Mouse (Mus musculus) liver, embryonic 11.5 days (tissue): ENCODE measurements at regions not wholly inside any gene's neighbourhood (a gene's known extent, or its start where the extent isn't known, plus 50 kb on each side); places are given as distances from the start of the nearest gene placed in this dataset.
"Not testable (repeated sequence)": the region's sequence is repeated elsewhere in the genome, so short reads cannot be mapped to it uniquely, and the experiment has no call there.

Experiments used
- ATAC-seq: fragments of 200-750 bp; cut with Nextera tagmentation; replicated peaks from 2 replicates; pipeline ENCODE4 v1.8.0; 2017; ENCODE audit warnings: moderate number of reproducible peaks, mild to moderate bottlenecking, moderate TSS enrichment, moderate library complexity; ENCODE audit not compliant: low FRiP score
- DNase-seq: peaks from one replicate; pipeline ENCODE4 v3.0.0-alpha.2; 2017; ENCODE audit warnings: low spot score
- H3K27ac ChIP-seq: fragments of 300-500 bp; sonication (generic); 2 replicates; pipeline ENCODE4 v1.5.1; 2014; ENCODE audit warnings: mild to moderate bottlenecking, low read depth, low read length, control low read depth
- H3K27me3 ChIP-seq: fragments of 300-500 bp; sonication (generic); replicated peaks from 2 replicates; pipeline ENCODE4 v1.6.1; 2014; ENCODE audit warnings: low read length, mixed read lengths; ENCODE audit not compliant: control insufficient read depth, insufficient read depth
- H3K36me3 ChIP-seq: fragments of 300-500 bp; sonication (generic); 2 replicates; pipeline ENCODE4 v1.6.1; 2014; ENCODE audit warnings: mild to moderate bottlenecking, low read length, moderate library complexity, mixed read lengths; ENCODE audit not compliant: control insufficient read depth, insufficient read depth
- H3K4me1 ChIP-seq: fragments of 300-500 bp; sonication (generic); replicated peaks from 2 replicates; pipeline ENCODE4 v1.6.1; 2014; ENCODE audit warnings: low read length, mixed read lengths; ENCODE audit not compliant: control insufficient read depth, insufficient read depth
- H3K4me2 ChIP-seq: fragments of 300-500 bp; sonication (generic); 2 replicates; pipeline ENCODE4 v1.6.1; 2014; ENCODE audit warnings: mild to moderate bottlenecking, control low read depth, moderate library complexity
- H3K4me3 ChIP-seq: fragments of 300-500 bp; sonication (generic); 2 replicates; pipeline ENCODE4 v1.5.1; 2014; ENCODE audit warnings: low read depth, low read length, control low read depth
- H3K9ac ChIP-seq: fragments of 300-500 bp; sonication (generic); 2 replicates; pipeline ENCODE4 v1.6.1; 2014; ENCODE audit warnings: low read depth, low read length, control low read depth
- H3K9me3 ChIP-seq: fragments of 300-500 bp; sonication (generic); 2 replicates; pipeline ENCODE4 v1.6.1; 2016; ENCODE audit warnings: low read length, inconsistent platforms, mixed read lengths; ENCODE audit not compliant: control insufficient read depth
- WGBS: fragments of 180-500 bp; shearing (Covaris S2); extraction: QIAGEN DNeasy Blood & Tissue Kit; methylation state at CpG from one replicate; pipeline ENCODE4 v1.1.7; 2014; 5-methylcytosine and 5-hydroxymethylcytosine counted together

DNA sequence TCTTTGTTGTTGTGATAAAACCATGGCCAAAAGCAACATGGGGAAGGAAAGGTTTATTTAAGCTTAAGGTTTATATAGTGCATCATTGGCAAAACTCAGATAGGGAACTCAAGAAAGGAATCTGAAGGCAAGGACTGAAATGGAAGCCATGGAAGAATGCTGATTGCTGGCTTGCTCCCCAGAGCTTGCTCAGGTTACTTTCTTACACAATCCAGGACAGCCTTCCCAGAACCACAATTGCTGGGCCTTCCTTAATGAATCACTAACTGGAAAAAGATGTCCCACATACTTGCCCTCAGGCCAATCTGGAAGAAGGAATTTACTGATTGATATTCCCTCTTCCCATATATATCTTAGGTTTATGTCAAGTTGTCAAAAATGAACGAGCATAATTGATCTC, 310.8 kb downstream of the Gxylt1 start:
- Histone ChIP-seq H3K9ac (no peak overlapping the region), H3K27me3 (no peaks in the 10 kb centered on the region), H3K4me2 (no peak overlapping the region), H3K9me3 (no peaks in the 10 kb centered on the region), H3K4me1 (no peaks in the 10 kb centered on the region), H3K36me3 (no peaks in the 10 kb centered on the region), H3K4me3 (no peak overlapping the region), H3K27ac (no peak overlapping the region)
- WGBS: 67% methylated on average over 1 of the region's 1 CpGs
- ATAC-seq: no peak
- DNase-seq: no peak

DNA sequence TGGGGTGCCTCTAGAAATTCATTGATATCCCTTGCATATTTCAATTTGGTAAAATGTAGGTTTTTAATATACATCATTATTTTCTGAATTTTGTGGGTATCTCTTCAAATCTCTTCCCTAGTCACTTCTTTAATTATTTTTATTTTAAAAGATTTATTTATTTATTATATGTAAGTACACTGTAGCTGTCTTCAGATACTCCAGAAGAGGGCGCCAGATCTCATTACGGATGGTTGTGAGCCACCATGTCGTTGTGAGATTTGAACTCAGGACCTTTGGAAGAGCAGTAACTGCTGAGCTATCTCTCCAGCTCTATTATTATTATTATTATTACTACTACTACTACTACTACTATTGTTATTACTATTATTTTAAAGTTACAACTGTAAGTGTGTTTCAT, 324.1 kb downstream of the Gxylt1 start:
- not testable (repeated sequence) for H3K27ac ChIP-seq, H3K9me3 ChIP-seq, DNase-seq, H3K9ac ChIP-seq, H3K36me3 ChIP-seq, H3K4me3 ChIP-seq, ATAC-seq, H3K4me1 ChIP-seq, H3K27me3 ChIP-seq, H3K4me2 ChIP-seq
- WGBS: 70% methylated on average over 3 of the region's 3 CpGs

DNA sequence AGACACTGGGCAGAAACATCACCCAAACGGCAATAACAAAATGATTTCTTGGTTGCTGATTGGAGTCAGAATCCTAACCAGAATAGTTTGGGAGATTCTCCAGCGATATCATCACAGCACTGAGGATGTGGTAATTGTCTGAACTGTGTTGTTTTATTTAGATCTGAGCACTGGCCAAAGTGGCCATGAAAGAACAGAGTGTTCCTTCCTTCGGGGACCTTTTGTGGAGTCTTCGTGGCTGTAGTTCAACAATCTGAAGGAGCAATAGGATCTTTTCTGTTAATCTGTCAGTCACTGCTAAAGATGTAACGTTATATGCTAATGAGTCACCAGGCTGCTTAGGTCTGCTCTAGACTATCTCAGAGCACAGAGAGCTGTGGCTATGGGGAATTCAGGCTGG, 328.8 kb downstream of the Gxylt1 start:
- no peaks in the 10 kb centered on the region for H3K4me1 ChIP-seq
- no peak overlapping the region for H3K4me2 ChIP-seq
- H3K27ac ChIP-seq: no peak overlapping the region
- ATAC-seq: no peak
- H3K9ac ChIP-seq: no peak overlapping the region
- DNase-seq: no peak
- WGBS: 75% methylated on average over 5 of the region's 5 CpGs
- no peaks in the 10 kb centered on the region for H3K27me3 ChIP-seq
- no peaks in the 10 kb centered on the region for H3K9me3 ChIP-seq
- H3K4me3 ChIP-seq: no peak overlapping the region
- H3K36me3 ChIP-seq: no peaks in the 10 kb centered on the region

DNA sequence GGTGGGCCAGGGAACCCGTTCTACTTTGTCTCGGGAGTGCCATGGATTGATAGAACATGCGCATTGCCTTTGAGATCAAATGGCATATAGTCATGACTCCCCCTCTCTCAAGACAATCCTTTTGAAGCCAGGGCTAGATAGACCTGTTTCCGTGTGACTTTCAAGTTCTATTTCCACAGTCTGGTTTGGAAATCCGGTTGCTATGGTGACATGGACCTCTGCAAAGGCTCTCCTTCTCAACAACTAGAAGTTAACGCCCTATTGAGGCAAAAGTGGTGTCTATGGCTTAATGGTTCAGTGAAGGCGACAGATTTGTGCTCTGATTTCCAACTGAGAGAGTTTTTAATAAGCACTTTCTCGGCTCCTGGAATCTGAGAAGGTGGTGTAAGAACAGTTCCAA, 371.2 kb downstream of the Gxylt1 start:
- Histone ChIP-seq H3K27me3 (no peaks in the 10 kb centered on the region), H3K27ac (no peak overlapping the region), H3K4me2 (no peak overlapping the region), H3K4me3 (no peak overlapping the region), H3K9ac (no peak overlapping the region), H3K4me1 (no peaks in the 10 kb centered on the region), H3K9me3 (no peaks in the 10 kb centered on the region), H3K36me3 (no peaks in the 10 kb centered on the region)
- no peak for ATAC-seq
- DNase-seq: no peak
- 80% methylated on average over 8 of the region's 8 CpGs for WGBS

DNA sequence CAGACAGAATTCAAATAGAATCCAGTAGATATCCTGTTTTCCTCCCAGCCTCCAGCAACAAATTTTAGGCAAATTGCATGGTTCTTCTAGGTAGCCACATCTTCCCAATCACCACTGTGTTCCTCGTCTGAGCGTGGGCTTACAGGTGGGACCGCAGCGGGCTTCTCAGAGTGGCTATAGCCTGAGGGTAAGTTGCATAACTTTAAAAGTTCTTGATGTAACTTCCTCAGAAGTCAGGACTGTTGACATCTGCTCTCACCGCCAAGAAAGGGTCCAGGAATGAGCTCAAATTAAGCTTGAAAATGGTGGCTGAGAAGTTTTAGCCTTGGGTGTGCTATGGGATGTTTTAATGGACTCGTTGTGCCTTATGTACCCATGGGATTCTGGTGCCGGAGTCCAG, 377.7 kb downstream of the Gxylt1 start:
- H3K27ac ChIP-seq: no peak overlapping the region
- H3K9ac ChIP-seq: no peak overlapping the region
- H3K4me1 ChIP-seq: no peaks in the 10 kb centered on the region
- H3K27me3 ChIP-seq: no peaks in the 10 kb centered on the region
- no peaks in the 10 kb centered on the region for H3K9me3 ChIP-seq
- ATAC-seq (no peak), DNase-seq (no peak)
- no peaks in the 10 kb centered on the region for H3K36me3 ChIP-seq
- no peak overlapping the region for H3K4me2 ChIP-seq
- 78% methylated on average over 7 of the region's 7 CpGs for WGBS
- H3K4me3 ChIP-seq: no peak overlapping the region

DNA sequence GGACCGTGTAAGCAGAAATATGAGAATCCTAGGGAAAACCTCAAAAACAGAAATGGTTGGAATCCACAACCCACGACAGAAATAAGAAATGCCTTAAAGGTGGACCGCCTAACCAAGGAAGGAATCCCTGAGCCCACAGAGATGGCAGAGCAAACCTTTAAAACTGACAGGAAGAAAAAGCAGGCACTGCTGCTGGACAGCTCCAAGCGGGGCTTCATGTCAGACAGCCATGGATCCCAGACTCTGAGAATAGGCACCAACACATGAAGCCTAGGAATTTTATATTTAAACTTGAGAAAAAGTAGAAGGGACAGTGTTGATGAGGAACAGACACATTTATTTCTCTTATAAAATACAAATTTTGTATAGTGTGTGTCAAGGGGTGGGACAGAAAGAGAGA, 379.1 kb downstream of the Gxylt1 start:
- Histone ChIP-seq H3K27me3 (no peaks in the 10 kb centered on the region), H3K36me3 (no peaks in the 10 kb centered on the region), H3K4me2 (no peak overlapping the region), H3K9me3 (no peaks in the 10 kb centered on the region), H3K4me3 (no peak overlapping the region), H3K27ac (no peak overlapping the region), H3K9ac (no peak overlapping the region), H3K4me1 (no peaks in the 10 kb centered on the region)
- ATAC-seq (no peak), DNase-seq (no peak)
- 58% methylated on average over 4 of the region's 4 CpGs for WGBS

DNA sequence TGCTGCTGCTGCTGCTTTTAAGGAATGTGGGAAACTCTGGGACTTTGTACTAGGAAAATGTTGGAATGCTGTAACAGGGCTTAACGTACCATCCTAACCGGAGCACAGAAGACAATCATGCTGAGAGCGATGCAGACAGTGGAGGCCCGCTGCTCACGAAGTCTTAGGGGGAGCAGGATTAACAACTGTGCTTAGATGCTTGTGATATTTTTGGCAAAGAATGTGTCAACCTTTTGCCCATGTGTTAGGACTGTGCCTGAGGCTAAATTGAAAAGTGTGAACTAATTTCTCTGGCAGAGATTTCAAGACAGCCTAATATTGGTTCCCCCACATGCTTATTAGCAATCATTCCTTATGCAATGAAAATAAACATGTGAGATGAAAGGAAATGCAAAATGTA, 398.5 kb downstream of the Gxylt1 start:
- no peaks in the 10 kb centered on the region for H3K4me1 ChIP-seq
- 86% methylated on average over 5 of the region's 5 CpGs for WGBS
- ATAC-seq: no peak
- H3K27ac ChIP-seq: no peak overlapping the region
- no peaks in the 10 kb centered on the region for H3K27me3 ChIP-seq
- no peak overlapping the region for H3K4me2 ChIP-seq
- no peaks in the 10 kb centered on the region for H3K9me3 ChIP-seq
- DNase-seq: no peak
- H3K4me3 ChIP-seq: no peak overlapping the region
- no peaks in the 10 kb centered on the region for H3K36me3 ChIP-seq
- H3K9ac ChIP-seq: no peak overlapping the region

DNA sequence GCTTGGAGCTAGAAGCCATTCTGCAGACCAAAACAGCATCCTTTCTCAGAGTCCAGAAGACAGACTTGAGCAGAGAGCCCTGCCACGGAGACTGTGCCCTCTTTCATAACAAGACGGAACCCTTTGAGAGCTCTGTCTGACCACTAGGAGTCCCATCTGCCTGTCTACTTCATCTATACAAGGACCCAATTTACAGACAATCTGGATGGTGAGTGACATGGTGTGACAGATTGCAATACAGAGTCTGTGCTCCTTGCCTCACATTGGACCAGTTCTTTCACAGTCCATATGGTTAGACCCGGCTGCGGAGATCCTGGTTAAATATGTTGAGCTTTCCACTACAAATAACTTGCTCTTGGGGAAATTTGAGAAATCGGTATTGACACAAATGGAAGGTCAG, 410.9 kb downstream of the Gxylt1 start:
- Histone ChIP-seq H3K36me3 (no peaks in the 10 kb centered on the region), H3K27me3 (no peaks in the 10 kb centered on the region), H3K9me3 (no peaks in the 10 kb centered on the region), H3K4me2 (no peak overlapping the region), H3K4me3 (no peak overlapping the region), H3K4me1 (no peaks in the 10 kb centered on the region), H3K27ac (no peak overlapping the region), H3K9ac (no peak overlapping the region)
- no peak for ATAC-seq
- no peak for DNase-seq
- WGBS: 83% methylated on average over 5 of the region's 5 CpGs

DNA sequence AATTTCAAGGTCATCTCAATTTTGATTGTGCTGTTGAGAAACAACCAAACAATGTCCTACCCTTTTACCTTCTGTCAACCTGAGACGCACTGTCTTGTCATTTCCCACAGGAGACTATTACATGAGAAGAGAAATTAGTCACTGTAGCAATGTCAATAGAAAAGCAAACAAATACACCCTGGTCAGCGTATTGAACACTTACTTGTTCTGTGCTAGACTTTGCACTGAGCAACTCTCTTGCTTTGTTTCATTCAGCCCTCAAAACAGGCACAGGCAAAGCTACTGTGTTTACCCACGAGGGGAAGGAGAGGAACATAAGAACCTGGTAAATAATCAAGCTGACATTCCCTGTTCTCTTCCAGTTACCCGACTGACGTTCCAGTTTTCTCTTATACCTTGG, 424.1 kb downstream of the Gxylt1 start:
- WGBS: 61% methylated on average over 5 of the region's 5 CpGs
- Histone ChIP-seq H3K27me3 (no peaks in the 10 kb centered on the region), H3K9me3 (no peaks in the 10 kb centered on the region), H3K27ac (no peak overlapping the region), H3K4me1 (no peaks in the 10 kb centered on the region), H3K36me3 (no peaks in the 10 kb centered on the region), H3K4me2 (no peak overlapping the region), H3K4me3 (no peak overlapping the region), H3K9ac (no peak overlapping the region)
- DNase-seq (no peak), ATAC-seq (no peak)
